Mouse (Mus musculus) midbrain, embryonic 11.5 days (tissue): ENCODE data around the gene March6. TPM values are rescaled to one million over a fixed set of nuclear protein-coding genes. Genes with fewer than 3 reads are reported as not detected.

Experiments
- ATAC-seq: fragments of 200-750 bp; cut with Nextera tagmentation; 2 replicates; pipeline ENCODE4 v1.8.0; 2017; ENCODE audit warnings: moderate TSS enrichment, moderate library complexity; ENCODE audit not compliant: low FRiP score
- DNase-seq: peaks from one replicate; pipeline ENCODE4 v3.0.0; 2015; ENCODE audit warnings: low spot score; ENCODE audit errors: missing footprints
- H3K27ac ChIP-seq: fragments of 300-500 bp; sonication (generic); 2 replicates; pipeline ENCODE4 v1.5.1; 2014; ENCODE audit warnings: low read depth, low read length
- H3K27me3 ChIP-seq: fragments of 300-500 bp; sonication (generic); 2 replicates; pipeline ENCODE4 v1.6.1; 2014; ENCODE audit warnings: mild to moderate bottlenecking, low read length, moderate library complexity, mixed read lengths; ENCODE audit not compliant: control insufficient read depth, insufficient read depth
- H3K36me3 ChIP-seq: fragments of 300-500 bp; sonication (generic); 2 replicates; pipeline ENCODE4 v1.6.1; 2014; ENCODE audit warnings: mild to moderate bottlenecking, low read length, moderate library complexity, mixed read lengths; ENCODE audit not compliant: control insufficient read depth, insufficient read depth
- H3K4me1 ChIP-seq: fragments of 300-500 bp; sonication (generic); 2 replicates; pipeline ENCODE4 v1.6.1; 2014; ENCODE audit warnings: low read length; ENCODE audit not compliant: control insufficient read depth, insufficient read depth
- H3K4me2 ChIP-seq: fragments of 300-500 bp; sonication (generic); 2 replicates; pipeline ENCODE4 v1.6.1; 2014; ENCODE audit warnings: mild to moderate bottlenecking, moderate library complexity
- H3K4me3 ChIP-seq: fragments of 300-500 bp; sonication (generic); 2 replicates; pipeline ENCODE4 v1.5.1; 2014; ENCODE audit warnings: low read depth, low read length
- H3K9ac ChIP-seq: fragments of 300-500 bp; sonication (generic); 2 replicates; pipeline ENCODE4 v1.6.1; 2014; ENCODE audit warnings: low read length
- H3K9me3 ChIP-seq: fragments of 300-500 bp; sonication (generic); 2 replicates; pipeline ENCODE4 v1.6.1; 2016; ENCODE audit warnings: low read length; ENCODE audit not compliant: control insufficient read depth
- WGBS: fragments of 180-500 bp; shearing (Covaris S2); extraction: QIAGEN DNeasy Blood & Tissue Kit; methylation state at CpG from one replicate; pipeline ENCODE4 v1.1.7; 2014; 5-methylcytosine and 5-hydroxymethylcytosine counted together
- polyA plus RNA-seq: library from polyadenylated mRNA; unstranded; fragments of >200 nt; fragmentation: Nextera tagmentation; extraction: Ambion mirVana; gene quantifications from 2 replicates; pipeline ENCODE4 v1.2.1, GENCODE M21; 2014

March6 gene
- polyA plus RNA-seq = 53.9 and 55.9 TPM in 2 replicates

- H3K4me3 ChIP-seq = peak within 1 kb of the TSS; percentile 90
- under 1% methylated on average over 89 of the region's 132 CpGs for WGBS
- peak within 1 kb of the TSS; percentile 97 for H3K27ac ChIP-seq
- peak within 1 kb of the TSS; percentile 66 for H3K4me2 ChIP-seq
- no peaks in the 10 kb centered on the region for H3K9me3 ChIP-seq
- no peaks in the 10 kb centered on the region for H3K27me3 ChIP-seq
- no peaks in the 10 kb centered on the region for H3K36me3 ChIP-seq
- H3K9ac ChIP-seq = peak within 1 kb of the TSS; percentile 92
- ATAC-seq = peak; percentile 93
- H3K4me1 ChIP-seq = peaks cover 12% of the 10 kb centered on the region
- peak; percentile 99 for DNase-seq
Observed at GRCm38 (mm10) chr15:31530659-31531445, at the start of gene March6. TSS of gene March6 (minus strand) at chr15:31531053.

DNA sequence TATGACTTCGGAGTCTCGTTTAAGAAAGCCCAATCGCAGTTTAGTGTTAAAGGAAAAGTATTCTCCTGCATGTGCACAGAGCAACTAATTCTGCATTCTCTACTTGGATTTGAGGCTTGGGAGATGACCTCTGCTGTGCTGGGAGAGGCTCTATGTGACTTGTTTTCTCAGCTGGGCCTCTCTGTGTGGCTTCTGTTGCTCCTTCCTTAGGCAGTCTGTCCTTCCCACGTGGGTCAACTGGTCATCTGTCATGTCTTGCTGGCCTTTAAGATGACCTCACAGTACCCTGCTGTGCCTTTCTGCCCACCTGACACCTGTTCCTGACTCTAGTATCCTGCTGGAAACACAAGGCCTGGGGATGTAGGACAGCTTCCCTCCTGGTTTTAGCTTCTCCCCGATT lies 45.2 kb upstream of the March6 start:
- ATAC-seq (no peak), DNase-seq (peak; percentile 49)
- no peaks in the 10 kb centered on the region for H3K36me3 ChIP-seq
- H3K9me3 ChIP-seq = no peaks in the 10 kb centered on the region
- H3K4me1 ChIP-seq = no peaks in the 10 kb centered on the region
- H3K27me3 ChIP-seq = no peaks in the 10 kb centered on the region
- no peak overlapping the region for H3K27ac ChIP-seq
- no peak overlapping the region for H3K4me2 ChIP-seq
- no peak overlapping the region for H3K4me3 ChIP-seq
- H3K9ac ChIP-seq = no peak overlapping the region
- WGBS = 72% methylated on average over 5 of the region's 5 CpGs

DNA sequence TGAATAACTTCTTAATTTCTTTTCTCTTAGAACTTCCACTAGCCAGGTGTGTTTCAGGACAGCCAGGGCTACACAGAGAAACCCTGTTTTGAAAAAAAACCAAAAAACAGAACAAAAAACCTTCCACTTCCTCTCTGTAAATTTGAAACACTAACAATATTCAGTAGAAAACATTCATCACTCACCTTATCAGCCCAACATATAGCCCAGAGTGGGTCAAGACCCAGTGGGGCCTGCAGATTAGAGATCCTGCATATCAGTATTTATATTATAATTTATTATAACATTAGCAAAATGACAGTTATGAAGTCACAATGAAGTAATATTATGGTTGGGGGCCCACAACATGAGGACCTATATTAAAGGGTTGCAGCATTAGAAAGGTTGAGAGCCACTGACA lies 42.8 kb upstream of the March6 start:
- ATAC-seq (no peak), DNase-seq (no peak)
- Histone ChIP-seq H3K4me1 (no peaks in the 10 kb centered on the region), H3K9me3 (no peaks in the 10 kb centered on the region), H3K9ac (no peak overlapping the region), H3K4me3 (no peak overlapping the region), H3K36me3 (no peaks in the 10 kb centered on the region), H3K4me2 (no peak overlapping the region), H3K27me3 (no peaks in the 10 kb centered on the region), H3K27ac (no peak overlapping the region)

GRCm38 (mm10) chr15:31573287-31573686 lies 42.4 kb upstream of the March6 start:
- Histone ChIP-seq H3K4me1 (no peaks in the 10 kb centered on the region), H3K36me3 (no peaks in the 10 kb centered on the region), H3K27me3 (no peaks in the 10 kb centered on the region), H3K4me3 (no peak overlapping the region), H3K4me2 (no peak overlapping the region), H3K27ac (no peak overlapping the region), H3K9ac (no peak overlapping the region), H3K9me3 (no peaks in the 10 kb centered on the region)
- 92% methylated on average over 4 of the region's 4 CpGs for WGBS
- no peak for ATAC-seq
- DNase-seq = no peak

- peak; percentile 69 for DNase-seq
- H3K36me3 ChIP-seq = no peaks in the 10 kb centered on the region
- H3K9me3 ChIP-seq = no peaks in the 10 kb centered on the region
- no peak overlapping the region for H3K4me3 ChIP-seq
- no peak for ATAC-seq
- H3K4me2 ChIP-seq = no peak overlapping the region
- no peak overlapping the region for H3K9ac ChIP-seq
- H3K27me3 ChIP-seq = no peaks in the 10 kb centered on the region
- no peaks in the 10 kb centered on the region for H3K4me1 ChIP-seq
- no peak overlapping the region for H3K27ac ChIP-seq
- WGBS = 90% methylated on average over 16 of the region's 16 CpGs
Observed at GRCm38 (mm10) chr15:31571906-31572722, 41.3 kb upstream of the March6 start.

DNA sequence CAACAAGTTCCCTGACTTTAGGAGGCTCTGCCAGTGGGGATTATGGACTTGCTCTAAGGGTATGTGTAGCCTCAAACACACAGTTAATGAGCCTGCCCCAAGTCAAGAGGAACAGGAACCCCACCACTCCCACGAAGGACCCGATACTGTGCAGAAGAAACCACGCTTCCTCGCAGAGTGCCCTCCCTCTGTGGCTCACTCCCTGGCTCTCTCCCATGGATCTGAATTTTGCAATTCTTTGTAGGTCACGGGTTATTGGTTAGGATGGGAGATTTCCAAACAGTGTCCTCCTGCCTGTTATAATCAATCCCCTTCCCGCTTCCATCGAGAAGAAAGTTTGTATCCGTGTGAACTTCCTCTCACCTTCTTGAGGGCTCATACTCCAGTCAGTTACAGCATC lies 40.1 kb upstream of the March6 start:
- H3K4me3 ChIP-seq = no peak overlapping the region
- no peak for ATAC-seq
- H3K27ac ChIP-seq = no peak overlapping the region
- H3K9ac ChIP-seq = no peak overlapping the region
- no peak overlapping the region for H3K4me2 ChIP-seq
- H3K36me3 ChIP-seq = no peaks in the 10 kb centered on the region
- no peaks in the 10 kb centered on the region for H3K9me3 ChIP-seq
- 90% methylated on average over 8 of the region's 8 CpGs for WGBS
- peak; percentile 62 for DNase-seq
- H3K27me3 ChIP-seq = no peaks in the 10 kb centered on the region
- no peaks in the 10 kb centered on the region for H3K4me1 ChIP-seq

- Histone ChIP-seq H3K36me3 (no peaks in the 10 kb centered on the region), H3K27me3 (no peaks in the 10 kb centered on the region), H3K4me1 (no peaks in the 10 kb centered on the region), H3K4me3 (no peak overlapping the region), H3K4me2 (no peak overlapping the region), H3K27ac (no peak overlapping the region), H3K9me3 (no peaks in the 10 kb centered on the region), H3K9ac (no peak overlapping the region)
- DNase-seq = peak; percentile 83
- 76% methylated on average over 9 of the region's 9 CpGs for WGBS
- ATAC-seq = no peak
Observed at GRCm38 (mm10) chr15:31569325-31570022, 38.6 kb upstream of the March6 start.

GRCm38 (mm10) chr15:31568581-31568996 lies 37.7 kb upstream of the March6 start:
- H3K27ac ChIP-seq = no peak overlapping the region
- H3K36me3 ChIP-seq = no peaks in the 10 kb centered on the region
- 0 out of 2 replicates have a peak, but pooled peaks have one; percentile 46 for ATAC-seq
- no peaks in the 10 kb centered on the region for H3K9me3 ChIP-seq
- peak; percentile 84 for DNase-seq
- WGBS = 20% methylated on average over 12 of the region's 12 CpGs
- H3K4me2 ChIP-seq = no peak overlapping the region
- no peak overlapping the region for H3K4me3 ChIP-seq
- H3K27me3 ChIP-seq = no peaks in the 10 kb centered on the region
- no peak overlapping the region for H3K9ac ChIP-seq
- no peaks in the 10 kb centered on the region for H3K4me1 ChIP-seq
